Mouse (Mus musculus) kidney, postnatal 25 days (tissue): Measurements from ENCODE around the gene Mvp.

Source experiments
- DNase-seq, 2 experiments: peaks; one replicate each; pipeline ENCODE4 v3.0.0; 2021; ENCODE audit warnings: mixed read lengths in 2 of 2

Mvp gene

GRCm38 (mm10) chr7:126949793-126950646 lies 64.4 kb downstream of the Mvp start, which contains the start of gene Sez6l2:
Gene Sez6l2 (plus strand): TSS chr7:126950563.
- DNase-seq: peak; percentile 92 to 93

DNA sequence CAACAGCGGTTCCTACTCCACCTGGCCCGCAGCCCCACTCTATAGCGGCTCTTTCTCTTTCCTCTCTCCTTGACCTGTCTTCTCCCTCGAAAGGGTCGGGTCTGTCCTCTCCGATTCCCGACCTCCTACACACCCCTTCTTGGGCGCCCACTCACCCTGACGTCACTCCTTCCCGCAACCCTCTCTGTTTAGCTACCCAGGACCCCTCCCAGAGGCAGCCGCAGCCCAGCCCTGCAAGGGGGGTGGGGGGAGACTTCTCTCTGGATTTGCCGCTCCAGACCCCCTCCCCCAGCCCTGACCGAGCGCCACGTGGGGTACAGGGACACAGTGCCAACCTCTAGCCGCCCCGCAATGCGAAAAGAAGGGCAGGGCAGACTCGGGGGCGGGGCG lies 65.0 kb downstream of the Mvp start, which contains the start of gene Asphd1:
Gene Asphd1, minus strand, starts transcription at position 180 of the 390 bp plus-strand sequence.
- no peak for DNase-seq

GRCm38 (mm10) chr7:126948626-126949025 lies 65.8 kb downstream of the Mvp start:
- no peak for DNase-seq

DNA sequence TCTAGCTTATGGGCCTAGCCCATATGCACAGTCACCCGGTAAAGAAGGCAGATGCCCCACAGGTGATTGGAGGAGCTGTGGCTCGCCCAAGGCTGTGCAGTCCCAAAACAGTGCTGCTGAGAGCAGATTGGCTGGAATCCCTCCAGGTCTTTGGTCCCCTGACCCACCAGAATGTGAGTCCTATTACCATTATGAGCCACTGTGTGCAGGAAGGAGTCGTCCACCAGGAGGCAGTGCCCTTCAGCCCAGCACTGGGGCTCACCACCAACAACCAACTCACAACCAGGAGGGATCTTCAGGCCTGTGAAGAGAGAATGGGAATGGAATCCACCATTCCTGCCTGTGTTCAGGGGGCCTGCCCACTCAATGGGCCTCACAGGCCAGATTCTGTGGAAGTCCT lies 67.9 kb downstream of the Mvp start:
- DNase-seq: peak in 1 of 2 experiments; percentile 33

DNA sequence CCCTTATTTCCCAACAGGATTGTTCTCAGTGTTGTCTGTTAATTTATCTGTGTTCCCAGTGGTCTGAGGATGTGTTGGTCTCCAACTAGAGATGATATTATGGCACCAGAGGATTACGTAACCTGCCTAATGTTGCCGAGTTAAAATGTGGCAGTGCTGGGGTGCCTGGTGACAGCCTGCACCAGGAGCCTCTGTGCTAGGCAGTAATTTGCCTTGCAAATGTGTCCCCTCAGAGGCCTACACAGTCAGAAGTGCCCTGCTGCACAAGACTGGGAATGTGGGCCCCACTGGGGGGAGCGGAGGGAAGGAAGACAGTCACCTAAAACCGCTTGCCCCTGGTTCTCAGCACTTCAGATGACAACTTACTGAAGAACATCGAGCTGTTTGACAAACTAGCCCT lies 72.6 kb downstream of the Mvp start:
- DNase-seq: no peak

DNA sequence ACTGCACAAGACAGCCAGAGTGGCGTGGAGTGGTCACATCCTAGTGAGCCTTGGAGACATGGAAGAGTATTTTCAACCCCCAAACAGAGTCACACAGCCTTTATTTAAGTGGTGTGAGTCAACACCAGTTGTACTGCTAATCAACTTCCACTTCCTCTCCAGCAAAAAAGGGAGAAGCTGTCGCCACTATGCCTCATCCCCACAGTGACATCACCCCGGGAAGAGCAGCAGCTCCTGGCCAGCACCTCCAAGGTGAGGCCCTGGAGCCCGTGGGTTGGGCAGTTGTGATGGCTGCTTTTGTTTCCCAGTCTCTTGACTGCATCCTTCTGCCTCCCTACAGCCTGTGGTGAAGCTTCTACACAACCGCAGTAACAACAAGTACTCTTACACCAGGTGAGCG lies 73.2 kb downstream of the Mvp start:
- DNase-seq: no peak
